Mouse (Mus musculus) forebrain, embryonic 14.5 days (tissue): Measurements from ENCODE around the gene Fam206a. TPM values are rescaled to one million over a fixed set of nuclear protein-coding genes. Genes with fewer than 3 reads are reported as not detected.
A peak's percentile ranks its signal among the peaks of the same experiment; 100 is the strongest.

Source experiments
- ATAC-seq: fragments of 200-750 bp; cut with Nextera tagmentation; 2 replicates; pipeline ENCODE4 v1.8.0; 2017; ENCODE audit warnings: mild to moderate bottlenecking, moderate library complexity
- DNase-seq: peaks from one replicate; pipeline ENCODE4 v3.0.0-alpha.2; 2015; ENCODE audit warnings: low spot score
- H3K27ac ChIP-seq: fragments of 300-500 bp; sonication (generic); 2 replicates; pipeline ENCODE4 v1.5.1; 2014; ENCODE audit warnings: low read depth, mild to moderate bottlenecking, control low read depth, low read length, moderate library complexity
- H3K27me3 ChIP-seq: fragments of 300-500 bp; sonication (generic); replicated peaks from 2 replicates; pipeline ENCODE4 v1.6.1; 2014; ENCODE audit warnings: low read length, control low read depth, mixed read lengths; ENCODE audit not compliant: control insufficient read depth, insufficient read depth
- H3K36me3 ChIP-seq: fragments of 300-500 bp; sonication (generic); 2 replicates; pipeline ENCODE4 v1.6.1; 2014; ENCODE audit warnings: low read length, control low read depth; ENCODE audit not compliant: control insufficient read depth, insufficient read depth
- H3K4me1 ChIP-seq: fragments of 300-500 bp; sonication (generic); 2 replicates; pipeline ENCODE4 v1.6.1; 2014; ENCODE audit warnings: antibody characterized with exemption, low read length, control low read depth; ENCODE audit not compliant: control insufficient read depth, insufficient read depth
- H3K4me2 ChIP-seq: fragments of 300-500 bp; sonication (generic); 2 replicates; pipeline ENCODE4 v1.6.1; 2014; ENCODE audit warnings: mild to moderate bottlenecking, control low read depth, low read length
- H3K4me3 ChIP-seq: fragments of 300-500 bp; sonication (generic); 2 replicates; pipeline ENCODE4 v1.5.1; 2014; ENCODE audit warnings: low read depth, low read length, control low read depth
- H3K9ac ChIP-seq: fragments of 300-500 bp; sonication (generic); 2 replicates; pipeline ENCODE4 v1.6.1; 2014; ENCODE audit warnings: mild to moderate bottlenecking, low read length, control low read depth, moderate library complexity
- H3K9me3 ChIP-seq: fragments of 300-500 bp; sonication (generic); replicated peaks from 2 replicates; pipeline ENCODE4 v1.6.1; 2016; ENCODE audit warnings: low read length, control low read depth, mixed read lengths; ENCODE audit not compliant: control insufficient read depth
- WGBS: fragments of 180-500 bp; shearing (Covaris S2); extraction: QIAGEN DNeasy Blood & Tissue Kit; methylation state at CpG from one replicate; pipeline ENCODE4 v1.1.7; 2014; 5-methylcytosine and 5-hydroxymethylcytosine counted together
- polyA plus RNA-seq: library from polyadenylated mRNA; unstranded; fragments of >200 nt; fragmentation: Nextera tagmentation; extraction: Ambion mirVana; gene quantifications from 2 replicates; pipeline ENCODE4 v1.2.1, GENCODE M21; 2014

Gene Fam206a
- polyA plus RNA-seq: 16.0 and 16.7 TPM in 2 replicates

GRCm38 (mm10) chr4:56801907-56802668 lies at the start of gene Fam206a, which contains the start of gene Elp1:
Gene Fam206a (plus strand): TSS chr4:56802345.
Gene Elp1 (minus strand): TSS chr4:56802331.
- Histone ChIP-seq H3K9me3 (no peaks in the 10 kb centered on the region), H3K27me3 (no peaks in the 10 kb centered on the region), H3K4me1 (peaks cover 7% of the 10 kb centered on the region), H3K4me3 (peak within 1 kb of the TSS; percentile 93), H3K36me3 (peaks cover 50% of the 10 kb centered on the region), H3K4me2 (peak within 1 kb of the TSS; percentile 71), H3K9ac (peak within 1 kb of the TSS; percentile 90), H3K27ac (peak within 1 kb of the TSS; percentile 72)
- ATAC-seq (peak; percentile 98), DNase-seq (peak; percentile 92)
- WGBS: under 1% methylated on average over 71 of the region's 72 CpGs

GRCm38 (mm10) chr4:56756021-56756420 lies 46.1 kb upstream of the Fam206a start:
- Histone ChIP-seq H3K36me3 (peaks cover 90% of the 10 kb centered on the region), H3K9me3 (no peaks in the 10 kb centered on the region), H3K4me3 (no peak overlapping the region), H3K27ac (no peak overlapping the region), H3K4me1 (no peaks in the 10 kb centered on the region), H3K27me3 (no peaks in the 10 kb centered on the region), H3K4me2 (no peak overlapping the region), H3K9ac (no peak overlapping the region)
- WGBS: 92% methylated on average over 5 of the region's 5 CpGs
- no peak for ATAC-seq
- no peak for DNase-seq

GRCm38 (mm10) chr4:56756966-56757600 lies 45.1 kb upstream of the Fam206a start:
- peaks cover 90% of the 10 kb centered on the region for H3K36me3 ChIP-seq
- H3K9ac ChIP-seq: no peak overlapping the region
- no peak overlapping the region for H3K27ac ChIP-seq
- H3K4me3 ChIP-seq: no peak overlapping the region
- no peak overlapping the region for H3K4me2 ChIP-seq
- 94% methylated on average over 10 of the region's 10 CpGs for WGBS
- DNase-seq (no peak), ATAC-seq (no peak)
- H3K27me3 ChIP-seq: no peaks in the 10 kb centered on the region
- H3K9me3 ChIP-seq: no peaks in the 10 kb centered on the region
- no peaks in the 10 kb centered on the region for H3K4me1 ChIP-seq

GRCm38 (mm10) chr4:56757693-56758092 lies 44.5 kb upstream of the Fam206a start:
- Histone ChIP-seq H3K4me3 (no peak overlapping the region), H3K9ac (no peak overlapping the region), H3K36me3 (peaks cover 93% of the 10 kb centered on the region), H3K27me3 (no peaks in the 10 kb centered on the region), H3K9me3 (no peaks in the 10 kb centered on the region), H3K4me2 (no peak overlapping the region), H3K27ac (no peak overlapping the region), H3K4me1 (no peaks in the 10 kb centered on the region)
- ATAC-seq (no peak), DNase-seq (no peak)
- 96% methylated on average over 1 of the region's 1 CpGs for WGBS

GRCm38 (mm10) chr4:56767861-56768284 lies 34.3 kb upstream of the Fam206a start:
- DNase-seq (no peak), ATAC-seq (no peak)
- H3K4me1 ChIP-seq: no peaks in the 10 kb centered on the region
- peaks cover 91% of the 10 kb centered on the region for H3K36me3 ChIP-seq
- H3K9ac ChIP-seq: no peak overlapping the region
- no peaks in the 10 kb centered on the region for H3K27me3 ChIP-seq
- H3K4me3 ChIP-seq: no peak overlapping the region
- WGBS: 81% methylated on average over 5 of the region's 5 CpGs
- H3K27ac ChIP-seq: no peak overlapping the region
- H3K9me3 ChIP-seq: no peaks in the 10 kb centered on the region
- H3K4me2 ChIP-seq: no peak overlapping the region

- Histone ChIP-seq H3K4me1 (no peaks in the 10 kb centered on the region), H3K9me3 (no peaks in the 10 kb centered on the region), H3K4me3 (no peak overlapping the region), H3K9ac (no peak overlapping the region), H3K27ac (no peak overlapping the region), H3K27me3 (no peaks in the 10 kb centered on the region), H3K36me3 (peaks cover 95% of the 10 kb centered on the region), H3K4me2 (no peak overlapping the region)
- WGBS: 95% methylated on average over 7 of the region's 7 CpGs
- DNase-seq: no peak
- ATAC-seq: no peak
Measured at GRCm38 (mm10) chr4:56768913-56769312, 33.2 kb upstream of the Fam206a start.

GRCm38 (mm10) chr4:56771065-56771464 lies 31.1 kb upstream of the Fam206a start:
- no peaks in the 10 kb centered on the region for H3K9me3 ChIP-seq
- no peaks in the 10 kb centered on the region for H3K4me1 ChIP-seq
- H3K9ac ChIP-seq: no peak overlapping the region
- H3K4me3 ChIP-seq: no peak overlapping the region
- DNase-seq: no peak
- H3K36me3 ChIP-seq: peaks cover 93% of the 10 kb centered on the region
- no peak for ATAC-seq
- H3K27ac ChIP-seq: no peak overlapping the region
- no peak overlapping the region for H3K4me2 ChIP-seq
- 80% methylated on average over 1 of the region's 1 CpGs for whole genome bisulfite sequencing
- no peaks in the 10 kb centered on the region for H3K27me3 ChIP-seq

- DNase-seq (peak; percentile 45), ATAC-seq (peak; percentile 44; the same call in 1 of the 2 replicates)
- no peak overlapping the region for H3K4me2 ChIP-seq
- no peaks in the 10 kb centered on the region for H3K9me3 ChIP-seq
- H3K9ac ChIP-seq: no peak overlapping the region
- H3K4me3 ChIP-seq: no peak overlapping the region
- 37% methylated on average over 1 of the region's 1 CpGs for WGBS
- H3K36me3 ChIP-seq: peaks cover 93% of the 10 kb centered on the region
- H3K4me1 ChIP-seq: no peaks in the 10 kb centered on the region
- no peaks in the 10 kb centered on the region for H3K27me3 ChIP-seq
- no peak overlapping the region for H3K27ac ChIP-seq
Measured at GRCm38 (mm10) chr4:56791373-56791772, 10.8 kb upstream of the Fam206a start.

- ATAC-seq: no peak
- peak overlapping the region; percentile 71 for H3K4me2 ChIP-seq
- no peaks in the 10 kb centered on the region for H3K27me3 ChIP-seq
- WGBS: 2% methylated on average over 25 of the region's 25 CpGs
- peaks cover 7% of the 10 kb centered on the region for H3K4me1 ChIP-seq
- H3K9ac ChIP-seq: peak overlapping the region; percentile 90
- peaks cover 49% of the 10 kb centered on the region for H3K36me3 ChIP-seq
- peak overlapping the region; percentile 93 for H3K4me3 ChIP-seq
- DNase-seq: no peak
- H3K27ac ChIP-seq: peak overlapping the region; percentile 72; the same call in 1 of the 2 replicates
- no peaks in the 10 kb centered on the region for H3K9me3 ChIP-seq
Measured at GRCm38 (mm10) chr4:56802669-56803150, 565 bp downstream of the Fam206a start.
